Mouse (Mus musculus) limb, embryonic 14.5 days (tissue): ENCODE data around the gene Dlg2. TPM values are rescaled to one million over a fixed set of nuclear protein-coding genes. Genes with fewer than 3 reads are reported as not detected.

Source experiments
- ATAC-seq: fragments of 200-750 bp; cut with Nextera tagmentation; 2 replicates; pipeline ENCODE4 v1.8.0; 2017; ENCODE audit warnings: low read depth, moderate number of reproducible peaks, moderate TSS enrichment; ENCODE audit not compliant: low FRiP score
- DNase-seq: peaks from one replicate; pipeline ENCODE4 v3.0.0-alpha.2; 2015; ENCODE audit warnings: low spot score
- H3K27ac ChIP-seq: fragments of 300-500 bp; sonication (generic); replicated peaks from 2 replicates; pipeline ENCODE4 v1.5.1; 2014; ENCODE audit warnings: low read depth, mild to moderate bottlenecking, low read length, moderate library complexity, mixed read lengths
- H3K27me3 ChIP-seq: fragments of 300-500 bp; sonication (generic); 2 replicates; pipeline ENCODE4 v1.6.1; 2014; ENCODE audit warnings: low read length, mixed read lengths; ENCODE audit not compliant: control insufficient read depth, insufficient read depth
- H3K36me3 ChIP-seq: fragments of 300-500 bp; sonication (generic); 2 replicates; pipeline ENCODE4 v1.6.1; 2014; ENCODE audit warnings: mild to moderate bottlenecking, low read length, moderate library complexity, mixed read lengths; ENCODE audit not compliant: control insufficient read depth, insufficient read depth
- H3K4me1 ChIP-seq: fragments of 300-500 bp; sonication (generic); 2 replicates; pipeline ENCODE4 v1.6.1; 2014; ENCODE audit warnings: antibody characterized with exemption, low read length, mixed read lengths; ENCODE audit not compliant: control insufficient read depth, insufficient read depth
- H3K4me2 ChIP-seq: fragments of 300-500 bp; sonication (generic); replicated peaks from 2 replicates; pipeline ENCODE4 v1.6.1; 2014; ENCODE audit warnings: low read depth, mild to moderate bottlenecking, low read length, moderate library complexity; ENCODE audit not compliant: severe bottlenecking
- H3K4me3 ChIP-seq: fragments of 300-500 bp; sonication (generic); replicated peaks from 2 replicates; pipeline ENCODE4 v1.5.1; 2014; ENCODE audit warnings: low read length
- H3K9ac ChIP-seq: fragments of 300-500 bp; sonication (generic); 2 replicates; pipeline ENCODE4 v1.6.1; 2014; ENCODE audit warnings: mild to moderate bottlenecking, low read depth, low read length, moderate library complexity; ENCODE audit not compliant: severe bottlenecking
- H3K9me3 ChIP-seq: fragments of 300-500 bp; sonication (generic); 2 replicates; pipeline ENCODE4 v1.6.1; 2016; ENCODE audit warnings: low read length; ENCODE audit not compliant: control insufficient read depth
- POLR2A ChIP-seq: fragments of 200-500 bp; IDR thresholded peaks from 2 replicates; pipeline ENCODE4 v1.8.0; 2012; ENCODE audit warnings: inconsistent platforms, mild to moderate bottlenecking, moderate library complexity, borderline replicate concordance; ENCODE audit not compliant: insufficient read depth, insufficient read length; ENCODE audit errors: extremely low read depth
- WGBS: fragments of 180-500 bp; shearing (Covaris S2); extraction: QIAGEN DNeasy Blood & Tissue Kit; methylation state at CpG from one replicate; pipeline ENCODE4 v1.1.7; 2014; 5-methylcytosine and 5-hydroxymethylcytosine counted together
- polyA plus RNA-seq, 2 experiments: library from polyadenylated mRNA; depleted of rRNA in 1 of 2; stranded (reverse) in 1 of 2; unstranded in 1 of 2; fragments of >200 nt; fragmentation: Nextera tagmentation in 1 of 2; extraction: Ambion mirVana in 1 of 2; gene quantifications; 2 replicates each; pipeline versions ENCODE4 v1.2.1 to v1.2.3; 2012 to 2014

Gene Dlg2
- polyA plus RNA-seq, 2 experiments = 4.6 to 7.3 TPM

GRCm38 (mm10) chr7:91784617-91785016 is 1308.1 kb downstream of the Dlg2 start:
- DNase-seq = no peak
- ATAC-seq = no peak
- no peaks in the 10 kb centered on the region for H3K36me3 ChIP-seq
- no peak overlapping the region for H3K4me2 ChIP-seq
- WGBS = 42% methylated on average over 2 of the region's 2 CpGs
- H3K9me3 ChIP-seq = no peaks in the 10 kb centered on the region
- H3K4me3 ChIP-seq = no peak overlapping the region
- H3K4me1 ChIP-seq = 0 out of 2 replicates have a peak, but pooled peaks cover 3% of the 10 kb centered on the region
- 0 out of 2 replicates have a peak overlapping the region, but pooled peaks have one; percentile 61 for H3K27ac ChIP-seq
- TF ChIP-seq POLR2A = no peak
- H3K27me3 ChIP-seq = no peaks in the 10 kb centered on the region
- H3K9ac ChIP-seq = no peak overlapping the region

GRCm38 (mm10) chr7:91785445-91785844 is 1309.0 kb downstream of the Dlg2 start:
- H3K27ac ChIP-seq = 0 out of 2 replicates have a peak overlapping the region, but pooled peaks have one; percentile 16
- 74% methylated on average over 5 of the region's 5 CpGs for WGBS
- DNase-seq = peak; percentile 47

GRCm38 (mm10) chr7:91785871-91786270 is 1309.4 kb downstream of the Dlg2 start:
- Histone ChIP-seq H3K4me1 (0 out of 2 replicates have a peak, but pooled peaks cover 3% of the 10 kb centered on the region), H3K27ac (peak overlapping the region; percentile 16; the same call in 1 of the 2 replicates), H3K27me3 (no peaks in the 10 kb centered on the region), H3K4me2 (no peak overlapping the region), H3K9me3 (no peaks in the 10 kb centered on the region), H3K4me3 (no peak overlapping the region), H3K9ac (no peak overlapping the region), H3K36me3 (no peaks in the 10 kb centered on the region)
- 51% methylated on average over 3 of the region's 3 CpGs for WGBS
- no peak for TF ChIP-seq POLR2A
- DNase-seq (peak; percentile 13), ATAC-seq (no peak)

More at GRCm38 (mm10) chr7:91785445-91785844, 1309.0 kb downstream of the Dlg2 start:
- TF ChIP-seq POLR2A = no peak
- Histone ChIP-seq H3K9me3 (no peaks in the 10 kb centered on the region), H3K9ac (no peak overlapping the region), H3K36me3 (no peaks in the 10 kb centered on the region), H3K4me1 (0 out of 2 replicates have a peak, but pooled peaks cover 3% of the 10 kb centered on the region), H3K4me2 (no peak overlapping the region), H3K4me3 (no peak overlapping the region), H3K27me3 (no peaks in the 10 kb centered on the region)
- ATAC-seq = no peak

GRCm38 (mm10) chr7:91790949-91791564 is 1314.6 kb downstream of the Dlg2 start:
- H3K4me2 ChIP-seq = no peak overlapping the region
- 0 out of 2 replicates have a peak, but pooled peaks cover under 1% of the 10 kb centered on the region for H3K4me1 ChIP-seq

GRCm38 (mm10) chr7:91806632-91807031 is 1330.2 kb downstream of the Dlg2 start:
- Histone ChIP-seq H3K4me2 (no peak overlapping the region), H3K27ac (no peak overlapping the region), H3K4me1 (no peaks in the 10 kb centered on the region), H3K27me3 (no peaks in the 10 kb centered on the region), H3K36me3 (no peaks in the 10 kb centered on the region), H3K4me3 (no peak overlapping the region), H3K9me3 (no peaks in the 10 kb centered on the region), H3K9ac (no peak overlapping the region)
- TF ChIP-seq POLR2A = no peak
- no peak for ATAC-seq
- DNase-seq = no peak
- WGBS = 58% methylated on average over 4 of the region's 4 CpGs

More at GRCm38 (mm10) chr7:91790949-91791564, 1314.6 kb downstream of the Dlg2 start:
- no peak overlapping the region for H3K9ac ChIP-seq
- TF ChIP-seq POLR2A = no peak
- H3K4me3 ChIP-seq = no peak overlapping the region
- H3K27me3 ChIP-seq = no peaks in the 10 kb centered on the region
- ATAC-seq = no peak
- 81% methylated on average over 4 of the region's 4 CpGs for WGBS
- H3K36me3 ChIP-seq = no peaks in the 10 kb centered on the region
- no peak overlapping the region for H3K27ac ChIP-seq
- no peak for DNase-seq
- H3K9me3 ChIP-seq = no peaks in the 10 kb centered on the region

- no peak for ATAC-seq
- no peak overlapping the region for H3K4me3 ChIP-seq
- H3K27me3 ChIP-seq = no peaks in the 10 kb centered on the region
- H3K27ac ChIP-seq = no peak overlapping the region
- WGBS = 49% methylated on average over 2 of the region's 2 CpGs
- no peak for TF ChIP-seq POLR2A
- no peak overlapping the region for H3K9ac ChIP-seq
- no peak for DNase-seq
- H3K4me2 ChIP-seq = no peak overlapping the region
- H3K9me3 ChIP-seq = no peaks in the 10 kb centered on the region
- H3K36me3 ChIP-seq = no peaks in the 10 kb centered on the region
- no peaks in the 10 kb centered on the region for H3K4me1 ChIP-seq
Measured at GRCm38 (mm10) chr7:91810774-91811173, 1334.3 kb downstream of the Dlg2 start.
